Mouse (Mus musculus) intestine, embryonic 15.5 days (tissue): Measurements from ENCODE around the gene Adgrl3. TPM values are rescaled to one million over a fixed set of nuclear protein-coding genes. Genes with fewer than 3 reads are reported as not detected.

ENCODE experiments used
- ATAC-seq: fragments of 200-750 bp; cut with Nextera tagmentation; 2 replicates; pipeline ENCODE4 v1.8.0; 2017; ENCODE audit warnings: moderate TSS enrichment, moderate library complexity
- H3K27ac ChIP-seq: fragments of 300-500 bp; sonication (generic); 2 replicates; pipeline ENCODE4 v1.5.1; 2015; ENCODE audit warnings: mild to moderate bottlenecking, inconsistent platforms
- H3K27me3 ChIP-seq: fragments of 300-500 bp; sonication (generic); replicated peaks from 2 replicates; pipeline ENCODE4 v1.6.1; 2015; ENCODE audit warnings: inconsistent platforms
- H3K36me3 ChIP-seq: fragments of 300-500 bp; sonication (generic); 2 replicates; pipeline ENCODE4 v1.6.1; 2015; ENCODE audit warnings: inconsistent platforms
- H3K4me1 ChIP-seq: fragments of 300-500 bp; sonication (generic); replicated peaks from 2 replicates; pipeline ENCODE4 v1.6.1; 2015; ENCODE audit warnings: inconsistent platforms
- H3K4me2 ChIP-seq: fragments of 300-500 bp; sonication (generic); replicated peaks from 2 replicates; pipeline ENCODE4 v1.6.1; 2015; ENCODE audit warnings: mild to moderate bottlenecking, inconsistent platforms
- H3K4me3 ChIP-seq: fragments of 300-500 bp; sonication (generic); replicated peaks from 2 replicates; pipeline ENCODE4 v1.5.1; 2015; ENCODE audit warnings: inconsistent platforms
- H3K9ac ChIP-seq: fragments of 300-500 bp; sonication (generic); 2 replicates; pipeline ENCODE4 v1.6.1; 2015; ENCODE audit warnings: inconsistent platforms
- H3K9me3 ChIP-seq: fragments of 300-500 bp; sonication (generic); 2 replicates; pipeline ENCODE4 v1.6.1; 2016; ENCODE audit warnings: inconsistent platforms
- WGBS: fragments of 180-500 bp; shearing (Covaris S2); methylation state at CpG from one replicate; pipeline ENCODE4 v1.1.7; 2015; 5-methylcytosine and 5-hydroxymethylcytosine counted together
- polyA plus RNA-seq: library from polyadenylated mRNA; unstranded; fragments of >200 nt; fragmentation: Nextera tagmentation; extraction: Ambion mirVana; gene quantifications from 2 replicates; pipeline ENCODE4 v1.2.1, GENCODE M21; 2015

Gene Adgrl3
- polyA plus RNA-seq, 1 experiment from 2014 or later, result 10.9 TPM

DNA sequence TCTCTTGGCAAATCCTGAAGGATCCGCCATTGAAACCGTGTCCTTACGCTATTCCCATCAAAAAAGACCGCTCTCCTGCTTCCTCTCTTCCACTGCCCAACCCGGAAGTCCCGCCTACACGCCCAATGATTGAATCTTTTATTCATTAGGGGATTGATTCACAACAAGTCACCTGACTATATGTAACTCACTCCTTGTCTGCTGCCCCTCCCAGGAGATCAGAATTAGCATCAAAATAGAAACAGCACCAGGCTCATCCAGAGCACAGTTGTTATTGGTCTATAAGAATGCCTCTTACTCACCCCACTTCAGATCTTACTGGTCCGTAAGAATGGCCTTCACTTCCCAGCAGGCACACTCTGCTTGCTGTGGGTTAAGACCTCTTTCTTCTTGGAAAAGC lies 536.1 kb downstream of the Adgrl3 start:
- H3K27ac ChIP-seq, result no peak overlapping the region
- H3K9ac ChIP-seq, result no peak overlapping the region
- no peak for ATAC-seq
- H3K27me3 ChIP-seq, result no peaks in the 10 kb centered on the region
- no peaks in the 10 kb centered on the region for H3K4me1 ChIP-seq
- no peaks in the 10 kb centered on the region for H3K36me3 ChIP-seq
- no peak overlapping the region for H3K4me2 ChIP-seq
- H3K9me3 ChIP-seq, result no peaks in the 10 kb centered on the region
- H3K4me3 ChIP-seq, result no peak overlapping the region
- 84% methylated on average over 8 of the region's 8 CpGs for WGBS

GRCm38 (mm10) chr5:81558965-81559364 lies 539.0 kb downstream of the Adgrl3 start:
- ATAC-seq, result no peak
- 78% methylated on average over 6 of the region's 6 CpGs for WGBS
- no peak overlapping the region for H3K9ac ChIP-seq
- no peaks in the 10 kb centered on the region for H3K4me1 ChIP-seq
- H3K4me2 ChIP-seq, result no peak overlapping the region
- H3K27me3 ChIP-seq, result no peaks in the 10 kb centered on the region
- H3K27ac ChIP-seq, result no peak overlapping the region
- no peaks in the 10 kb centered on the region for H3K9me3 ChIP-seq
- H3K4me3 ChIP-seq, result no peak overlapping the region
- no peaks in the 10 kb centered on the region for H3K36me3 ChIP-seq

GRCm38 (mm10) chr5:81564294-81564693 lies 544.4 kb downstream of the Adgrl3 start:
- ATAC-seq, result no peak
- Histone ChIP-seq H3K9ac (no peak overlapping the region), H3K4me3 (no peak overlapping the region), H3K4me2 (no peak overlapping the region), H3K36me3 (no peaks in the 10 kb centered on the region), H3K4me1 (no peaks in the 10 kb centered on the region), H3K27ac (no peak overlapping the region), H3K9me3 (no peaks in the 10 kb centered on the region), H3K27me3 (no peaks in the 10 kb centered on the region)
- WGBS, result 56% methylated on average over 1 of the region's 1 CpGs

DNA sequence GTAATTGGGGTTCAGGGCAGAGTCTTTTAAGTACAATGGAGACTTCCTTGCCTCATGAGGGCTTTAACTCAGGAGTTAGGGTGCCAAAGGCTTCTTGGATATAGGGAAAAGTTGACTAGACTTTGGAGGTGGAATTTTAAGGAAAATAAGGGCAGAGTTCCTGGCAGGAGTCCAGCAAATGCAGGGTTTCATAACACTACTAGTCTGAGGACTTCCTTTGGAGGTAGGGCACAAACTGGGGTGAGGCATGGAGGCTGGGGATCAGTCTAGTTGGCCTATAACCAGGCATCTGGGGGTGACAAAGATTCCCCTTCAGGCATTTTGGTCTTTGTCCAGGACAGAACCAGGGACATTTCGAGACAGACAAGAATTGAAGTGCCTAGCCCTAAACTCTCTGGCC lies 546.6 kb downstream of the Adgrl3 start:
- WGBS, result 89% methylated on average over 1 of the region's 1 CpGs
- no peak overlapping the region for H3K4me2 ChIP-seq
- no peaks in the 10 kb centered on the region for H3K4me1 ChIP-seq
- no peaks in the 10 kb centered on the region for H3K9me3 ChIP-seq
- ATAC-seq, result no peak
- H3K4me3 ChIP-seq, result no peak overlapping the region
- no peak overlapping the region for H3K9ac ChIP-seq
- H3K36me3 ChIP-seq, result no peaks in the 10 kb centered on the region
- H3K27ac ChIP-seq, result no peak overlapping the region
- H3K27me3 ChIP-seq, result no peaks in the 10 kb centered on the region

- Histone ChIP-seq H3K27me3 (no peaks in the 10 kb centered on the region), H3K9me3 (no peaks in the 10 kb centered on the region), H3K4me1 (no peaks in the 10 kb centered on the region), H3K36me3 (no peaks in the 10 kb centered on the region), H3K9ac (no peak overlapping the region), H3K4me2 (no peak overlapping the region), H3K27ac (no peak overlapping the region), H3K4me3 (no peak overlapping the region)
- WGBS, result 72% methylated on average over 1 of the region's 1 CpGs
- ATAC-seq, result peak; percentile 88
These were observed 548.8 kb downstream of the Adgrl3 start for GRCm38 (mm10) chr5:81568743-81569142.

- Histone ChIP-seq H3K27me3 (no peaks in the 10 kb centered on the region), H3K4me1 (no peaks in the 10 kb centered on the region), H3K9ac (no peak overlapping the region), H3K36me3 (no peaks in the 10 kb centered on the region), H3K9me3 (no peaks in the 10 kb centered on the region), H3K27ac (no peak overlapping the region), H3K4me2 (no peak overlapping the region), H3K4me3 (no peak overlapping the region)
- ATAC-seq, result peak; percentile 33; the same call in 1 of the 2 replicates
- WGBS, result 70% methylated on average over 5 of the region's 5 CpGs
These were observed 562.9 kb downstream of the Adgrl3 start for GRCm38 (mm10) chr5:81582886-81583285.

DNA sequence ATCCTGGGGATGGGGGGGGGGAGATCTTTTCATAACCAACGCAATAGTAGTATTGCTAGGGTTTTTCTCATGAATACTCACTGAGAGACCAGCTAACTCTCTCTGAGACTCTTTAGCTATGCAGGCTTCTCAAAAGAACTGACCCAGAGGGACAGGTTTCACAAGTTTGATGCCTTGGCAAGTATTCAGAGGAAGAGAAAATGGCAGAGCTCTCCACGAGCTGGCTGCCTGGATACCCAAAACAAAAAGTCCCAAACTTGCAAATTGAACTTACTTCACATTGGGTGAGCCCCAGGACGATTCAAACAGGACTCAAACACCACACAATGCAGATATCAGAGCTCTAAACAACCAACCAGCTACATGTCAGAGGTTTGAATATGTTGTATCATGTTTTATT lies 563.5 kb downstream of the Adgrl3 start:
- no peak overlapping the region for H3K4me3 ChIP-seq
- no peaks in the 10 kb centered on the region for H3K36me3 ChIP-seq
- no peak for ATAC-seq
- no peak overlapping the region for H3K27ac ChIP-seq
- H3K9ac ChIP-seq, result no peak overlapping the region
- no peaks in the 10 kb centered on the region for H3K27me3 ChIP-seq
- H3K4me1 ChIP-seq, result no peaks in the 10 kb centered on the region
- no peak overlapping the region for H3K4me2 ChIP-seq
- 56% methylated on average over 3 of the region's 3 CpGs for WGBS
- no peaks in the 10 kb centered on the region for H3K9me3 ChIP-seq

DNA sequence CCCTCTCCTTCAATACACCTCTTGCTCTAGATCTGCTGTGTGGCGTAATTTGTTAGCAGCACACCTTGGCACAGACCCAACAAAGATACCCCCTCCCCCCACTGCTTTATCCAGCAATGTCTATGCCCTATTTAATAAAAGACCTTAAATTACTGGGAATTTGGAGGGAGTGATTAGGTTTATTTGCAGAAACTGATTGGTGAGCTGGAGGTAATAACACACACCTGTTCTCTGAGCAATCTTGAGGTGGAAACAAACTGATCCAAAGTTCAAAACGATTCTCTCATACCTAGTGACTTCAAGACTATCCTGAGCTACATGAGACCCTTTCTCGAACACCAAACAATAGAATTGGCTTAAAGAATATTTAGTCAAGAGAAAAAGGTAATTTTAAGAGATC lies 565.0 kb downstream of the Adgrl3 start:
- no peak overlapping the region for H3K27ac ChIP-seq
- no peak overlapping the region for H3K4me2 ChIP-seq
- H3K27me3 ChIP-seq, result no peaks in the 10 kb centered on the region
- no peaks in the 10 kb centered on the region for H3K9me3 ChIP-seq
- no peaks in the 10 kb centered on the region for H3K36me3 ChIP-seq
- no peak overlapping the region for H3K9ac ChIP-seq
- WGBS, result 60% methylated on average over 3 of the region's 3 CpGs
- H3K4me1 ChIP-seq, result no peaks in the 10 kb centered on the region
- ATAC-seq, result peak; percentile 83
- no peak overlapping the region for H3K4me3 ChIP-seq

- Histone ChIP-seq H3K4me3 (no peak overlapping the region), H3K9ac (no peak overlapping the region), H3K27me3 (no peaks in the 10 kb centered on the region), H3K36me3 (no peaks in the 10 kb centered on the region), H3K9me3 (no peaks in the 10 kb centered on the region), H3K4me2 (no peak overlapping the region), H3K27ac (no peak overlapping the region), H3K4me1 (no peaks in the 10 kb centered on the region)
- 64% methylated on average over 14 of the region's 14 CpGs for WGBS
- no peak for ATAC-seq
These were observed 570.2 kb downstream of the Adgrl3 start for GRCm38 (mm10) chr5:81590005-81590694.

DNA sequence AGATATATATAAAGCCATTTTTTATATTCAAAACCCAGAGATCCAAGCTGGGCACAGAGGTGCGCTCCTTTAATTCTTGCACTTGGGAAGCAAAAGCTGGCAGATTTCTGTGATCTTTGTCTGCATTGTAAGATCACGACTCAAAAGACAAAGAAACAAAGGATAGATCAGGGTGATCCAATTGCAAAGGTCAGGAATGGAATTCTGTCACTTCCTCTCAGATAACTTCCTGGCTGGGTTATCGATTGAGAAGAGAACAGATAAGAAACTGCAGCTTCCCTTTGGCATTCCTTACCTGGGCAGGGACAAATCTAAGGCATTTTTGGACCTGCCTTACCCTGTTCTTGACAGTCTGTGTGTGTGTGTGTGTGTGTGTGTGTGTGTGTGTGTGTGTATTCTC lies 571.5 kb downstream of the Adgrl3 start:
- Histone ChIP-seq H3K27me3 (no peaks in the 10 kb centered on the region), H3K4me3 (no peak overlapping the region), H3K4me1 (no peaks in the 10 kb centered on the region), H3K4me2 (no peak overlapping the region), H3K9ac (no peak overlapping the region), H3K36me3 (no peaks in the 10 kb centered on the region), H3K9me3 (no peaks in the 10 kb centered on the region), H3K27ac (no peak overlapping the region)
- whole genome bisulfite sequencing, result 39% methylated on average over 3 of the region's 3 CpGs
- ATAC-seq, result no peak

GRCm38 (mm10) chr5:81593396-81593995 lies 573.6 kb downstream of the Adgrl3 start:
- H3K4me1 ChIP-seq, result no peaks in the 10 kb centered on the region
- H3K36me3 ChIP-seq, result no peaks in the 10 kb centered on the region
- H3K4me2 ChIP-seq, result no peak overlapping the region
- no peak overlapping the region for H3K4me3 ChIP-seq
- no peak overlapping the region for H3K27ac ChIP-seq
- no peak for ATAC-seq
- 93% methylated on average over 1 of the region's 1 CpGs for WGBS
- no peak overlapping the region for H3K9ac ChIP-seq
- H3K9me3 ChIP-seq, result no peaks in the 10 kb centered on the region
- no peaks in the 10 kb centered on the region for H3K27me3 ChIP-seq

DNA sequence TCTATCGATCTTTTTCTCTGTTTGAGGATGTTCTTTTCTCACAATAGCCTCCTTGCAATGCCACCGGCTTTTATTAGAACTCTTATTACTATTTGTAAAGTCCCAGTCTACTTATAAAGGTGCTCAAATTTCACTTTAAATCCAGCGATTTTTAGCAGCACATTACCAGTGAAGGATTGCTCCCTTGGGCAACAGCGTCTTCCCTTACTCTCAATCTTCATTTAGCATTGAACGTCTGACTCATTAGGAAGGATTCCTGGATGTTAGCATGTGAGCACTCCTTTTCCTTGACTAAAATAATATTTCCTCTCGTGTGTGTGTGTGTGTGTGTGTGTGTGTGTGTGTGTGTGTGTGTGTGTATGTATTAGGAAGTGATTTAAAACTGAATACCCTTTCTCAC lies 578.1 kb downstream of the Adgrl3 start:
- H3K27me3 ChIP-seq, result no peaks in the 10 kb centered on the region
- H3K9me3 ChIP-seq, result no peaks in the 10 kb centered on the region
- no peak overlapping the region for H3K9ac ChIP-seq
- no peak for ATAC-seq
- no peaks in the 10 kb centered on the region for H3K4me1 ChIP-seq
- H3K4me3 ChIP-seq, result no peak overlapping the region
- no peaks in the 10 kb centered on the region for H3K36me3 ChIP-seq
- 62% methylated on average over 6 of the region's 6 CpGs for WGBS
- H3K27ac ChIP-seq, result no peak overlapping the region
- no peak overlapping the region for H3K4me2 ChIP-seq

DNA sequence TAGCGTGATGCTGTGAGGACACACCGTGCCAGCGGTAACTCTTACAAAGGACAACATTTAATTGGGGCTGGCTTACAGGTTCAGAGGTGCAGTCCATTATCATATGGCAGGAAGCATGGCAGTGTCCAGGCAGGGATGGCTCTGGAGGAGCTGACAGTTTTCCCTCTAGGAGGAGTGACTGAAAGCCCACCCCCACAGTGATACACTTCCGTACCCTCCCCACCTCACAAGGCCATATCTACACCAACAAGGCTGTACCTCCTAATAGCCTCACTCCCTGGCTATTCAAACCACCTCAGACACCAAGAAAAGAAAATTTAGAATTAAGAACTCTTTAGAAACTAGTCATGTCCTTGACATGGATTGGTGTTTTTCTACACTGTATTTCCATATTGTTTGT lies 583.0 kb downstream of the Adgrl3 start:
- Histone ChIP-seq H3K9ac (no peak overlapping the region), H3K4me3 (no peak overlapping the region), H3K4me1 (no peaks in the 10 kb centered on the region), H3K36me3 (no peaks in the 10 kb centered on the region), H3K27me3 (no peaks in the 10 kb centered on the region), H3K9me3 (no peaks in the 10 kb centered on the region), H3K4me2 (no peak overlapping the region), H3K27ac (no peak overlapping the region)
- ATAC-seq, result no peak
- WGBS, result 90% methylated on average over 4 of the region's 4 CpGs
